Mouse (Mus musculus): Measurements from ENCODE around the gene Cnp. TPM values are rescaled to one million over a fixed set of nuclear protein-coding genes. Genes with fewer than 3 reads are reported as not detected.

Gene Cnp
- polyA plus RNA-seq, 1 experiment from 2014 or later: 28.0 TPM

- Histone ChIP-seq H3K27me3 (peaks cover 5% of the 10 kb centered on the region; the same call in 1 of the 2 replicates), H3K36me3 (peaks cover 38% of the 10 kb centered on the region), H3K27ac (no peak overlapping the region), H3K9me3 (no peaks in the 10 kb centered on the region), H3K9ac (no peak overlapping the region), H3K4me3 (no peak overlapping the region), H3K4me2 (no peak overlapping the region), H3K4me1 (peaks cover 22% of the 10 kb centered on the region)
- WGBS: 92% methylated on average over 23 of the region's 23 CpGs
- ATAC-seq (ENCODE audit: insufficient number of reproducible peaks, insufficient read depth, low FRiP score, low TSS enrichment, low read depth): no peak
These were observed 51.3 kb downstream of the Cnp start for GRCm38 (mm10) chr11:100625754-100626700.

GRCm38 (mm10) chr11:100626701-100627195 is 52.0 kb downstream of the Cnp start:
- 22% methylated on average over 9 of the region's 9 CpGs for WGBS
- 0 out of 2 replicates have a peak, but pooled peaks have one; percentile 43 for ATAC-seq (ENCODE audit: insufficient number of reproducible peaks, insufficient read depth, low FRiP score, low TSS enrichment, low read depth)

DNA sequence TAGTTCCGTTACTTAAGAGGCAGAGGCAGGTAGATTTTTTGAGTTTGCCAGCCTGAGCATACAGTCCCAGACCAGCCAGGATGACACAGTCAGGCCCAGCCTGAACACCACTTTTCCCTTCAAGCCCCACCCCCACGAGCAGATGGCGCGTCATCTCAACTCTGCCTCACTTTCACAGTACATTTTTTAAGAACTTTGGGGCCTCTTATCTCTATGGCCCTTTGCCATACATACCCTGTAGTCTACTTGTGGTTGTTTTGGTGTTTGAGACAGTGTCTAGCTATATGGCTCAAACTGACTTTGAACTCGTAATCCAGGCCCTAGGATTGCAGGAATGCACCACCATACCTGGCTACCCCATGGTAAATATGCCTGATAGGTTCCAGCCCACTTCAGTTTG is 53.4 kb downstream of the Cnp start:
- H3K9me3 ChIP-seq: no peaks in the 10 kb centered on the region
- no peak overlapping the region for H3K4me2 ChIP-seq
- ATAC-seq (ENCODE audit: insufficient number of reproducible peaks, insufficient read depth, low FRiP score, low TSS enrichment, low read depth): no peak
- no peak overlapping the region for H3K4me3 ChIP-seq
- peaks cover 22% of the 10 kb centered on the region for H3K4me1 ChIP-seq
- H3K9ac ChIP-seq: 0 out of 2 replicates have a peak overlapping the region, but pooled peaks have one; percentile 60
- H3K27ac ChIP-seq: no peak overlapping the region
- H3K27me3 ChIP-seq: peaks cover 5% of the 10 kb centered on the region; the same call in 1 of the 2 replicates
- 86% methylated on average over 5 of the region's 5 CpGs for WGBS
- H3K36me3 ChIP-seq: peaks cover 38% of the 10 kb centered on the region

More at GRCm38 (mm10) chr11:100626701-100627195, 52.0 kb downstream of the Cnp start:
- H3K4me2 ChIP-seq: no peak overlapping the region
- peaks cover 38% of the 10 kb centered on the region for H3K36me3 ChIP-seq
- H3K9me3 ChIP-seq: no peaks in the 10 kb centered on the region
- H3K4me3 ChIP-seq: no peak overlapping the region
- H3K27ac ChIP-seq: no peak overlapping the region
- peaks cover 5% of the 10 kb centered on the region; the same call in 1 of the 2 replicates for H3K27me3 ChIP-seq
- H3K4me1 ChIP-seq: peaks cover 22% of the 10 kb centered on the region
- no peak overlapping the region for H3K9ac ChIP-seq

GRCm38 (mm10) chr11:100628862-100629352 is 54.2 kb downstream of the Cnp start:
- peaks cover 37% of the 10 kb centered on the region for H3K36me3 ChIP-seq
- no peak overlapping the region for H3K4me2 ChIP-seq
- no peaks in the 10 kb centered on the region for H3K9me3 ChIP-seq
- 57% methylated on average over 13 of the region's 13 CpGs for WGBS
- ATAC-seq (ENCODE audit: insufficient number of reproducible peaks, insufficient read depth, low FRiP score, low TSS enrichment, low read depth): no peak
- H3K27ac ChIP-seq: no peak overlapping the region
- H3K4me3 ChIP-seq: no peak overlapping the region
- H3K9ac ChIP-seq: peak overlapping the region; percentile 60; the same call in 1 of the 2 replicates
- H3K27me3 ChIP-seq: peaks cover 5% of the 10 kb centered on the region; the same call in 1 of the 2 replicates
- peaks cover 18% of the 10 kb centered on the region for H3K4me1 ChIP-seq

GRCm38 (mm10) chr11:100634530-100634929 is 59.8 kb downstream of the Cnp start:
- Histone ChIP-seq H3K9ac (no peak overlapping the region), H3K9me3 (no peaks in the 10 kb centered on the region), H3K4me2 (no peak overlapping the region), H3K4me1 (no peaks in the 10 kb centered on the region), H3K36me3 (no peaks in the 10 kb centered on the region), H3K27ac (no peak overlapping the region), H3K27me3 (peaks cover 24% of the 10 kb centered on the region), H3K4me3 (no peak overlapping the region)
- 76% methylated on average over 7 of the region's 7 CpGs for WGBS
- no peak for ATAC-seq (ENCODE audit: insufficient number of reproducible peaks, insufficient read depth, low FRiP score, low TSS enrichment, low read depth)

- 8% methylated on average over 52 of the region's 52 CpGs for WGBS
- peak overlapping the region; percentile 63 for H3K9ac ChIP-seq
- no peaks in the 10 kb centered on the region for H3K36me3 ChIP-seq
- ATAC-seq (ENCODE audit: insufficient number of reproducible peaks, insufficient read depth, low FRiP score, low TSS enrichment, low read depth): no peak
- peak overlapping the region; percentile 71 for H3K4me2 ChIP-seq
- peaks cover 17% of the 10 kb centered on the region for H3K4me1 ChIP-seq
- H3K27me3 ChIP-seq: peaks cover 41% of the 10 kb centered on the region
- peak overlapping the region; percentile 39 for H3K4me3 ChIP-seq
- no peak overlapping the region for H3K27ac ChIP-seq
- no peaks in the 10 kb centered on the region for H3K9me3 ChIP-seq
These were observed 65.6 kb downstream of the Cnp start for GRCm38 (mm10) chr11:100640159-100640906.

Other genes starting within 250 kb of the Cnp start
- 1.2 TPM in 1 of 2 replicates, not detected in the other for gene Gast, start 240.5 kb upstream of the Cnp start, polyA plus RNA-seq (2015; fragmentation: Nextera tagmentation; extraction: Ambion mirVana)
- 5.9 and 7.6 TPM in 2 replicates for gene Hap1, start 218.8 kb upstream of the Cnp start, polyA plus RNA-seq (2015; fragmentation: Nextera tagmentation; extraction: Ambion mirVana)
- 104 TPM in 2 replicates for gene Jup, start 177.1 kb upstream of the Cnp start, polyA plus RNA-seq (2015; fragmentation: Nextera tagmentation; extraction: Ambion mirVana)
- gene P3h4, start 160.1 kb upstream of the Cnp start, polyA plus RNA-seq (2015; fragmentation: Nextera tagmentation; extraction: Ambion mirVana): 52.2 and 57.2 TPM in 2 replicates
- gene Fkbp10, start 159.2 kb upstream of the Cnp start, polyA plus RNA-seq (2015; fragmentation: Nextera tagmentation; extraction: Ambion mirVana): 125 and 134 TPM in 2 replicates
- gene Nt5c3b, start 133.1 kb upstream of the Cnp start, polyA plus RNA-seq (2015; fragmentation: Nextera tagmentation; extraction: Ambion mirVana): 158 and 167 TPM in 2 replicates
- 1.1 and 1.7 TPM in 2 replicates for gene Klhl10, start 133.0 kb upstream of the Cnp start, polyA plus RNA-seq (2015; fragmentation: Nextera tagmentation; extraction: Ambion mirVana)
- 12.0 and 12.6 TPM in 2 replicates for gene Klhl11, start 102.2 kb upstream of the Cnp start, polyA plus RNA-seq (2015; fragmentation: Nextera tagmentation; extraction: Ambion mirVana)
- 138 and 141 TPM in 2 replicates for gene Acly, start 46.9 kb upstream of the Cnp start, polyA plus RNA-seq (2015; fragmentation: Nextera tagmentation; extraction: Ambion mirVana)
- 0.66 and 0.80 TPM in 2 replicates for gene Ttc25, start 29.3 kb upstream of the Cnp start, polyA plus RNA-seq (2015; fragmentation: Nextera tagmentation; extraction: Ambion mirVana)
- 78.9 and 79.0 TPM in 2 replicates for gene Nkiras2, start 44.3 kb downstream of the Cnp start, polyA plus RNA-seq (2015; fragmentation: Nextera tagmentation; extraction: Ambion mirVana)
- 277 and 293 TPM in 2 replicates for gene Dnajc7, start 45.3 kb downstream of the Cnp start, polyA plus RNA-seq (2015; fragmentation: Nextera tagmentation; extraction: Ambion mirVana)
- gene Zfp385c, start 117.6 kb downstream of the Cnp start, polyA plus RNA-seq (2015; fragmentation: Nextera tagmentation; extraction: Ambion mirVana): 1.7 and 2.3 TPM in 2 replicates
- 3.4 and 5.2 TPM in 2 replicates for gene Dhx58, start 129.4 kb downstream of the Cnp start, polyA plus RNA-seq (2015; fragmentation: Nextera tagmentation; extraction: Ambion mirVana)
- 54.9 and 61.0 TPM in 2 replicates for gene Kat2a, start 137.6 kb downstream of the Cnp start, polyA plus RNA-seq (2015; fragmentation: Nextera tagmentation; extraction: Ambion mirVana)
- 0.39 TPM in 1 of 2 replicates, not detected in the other for gene Hspb9, start 138.9 kb downstream of the Cnp start, polyA plus RNA-seq (2015; fragmentation: Nextera tagmentation; extraction: Ambion mirVana)
- 21.0 and 28.5 TPM in 2 replicates for gene Rab5c, start 163.3 kb downstream of the Cnp start, polyA plus RNA-seq (2015; fragmentation: Nextera tagmentation; extraction: Ambion mirVana)
- 0.08 and 0.14 TPM in 2 replicates for gene Kcnh4, start 185.0 kb downstream of the Cnp start, polyA plus RNA-seq (2015; fragmentation: Nextera tagmentation; extraction: Ambion mirVana)
- gene Hcrt, start 188.0 kb downstream of the Cnp start, polyA plus RNA-seq (2015; fragmentation: Nextera tagmentation; extraction: Ambion mirVana): not detected in 2 replicates
- 6.3 and 7.0 TPM in 2 replicates for gene Ghdc, start 196.1 kb downstream of the Cnp start, polyA plus RNA-seq (2015; fragmentation: Nextera tagmentation; extraction: Ambion mirVana)

All from embryonic facial prominence, embryonic 13.5 days (tissue).